In the genomic region with DNA sequence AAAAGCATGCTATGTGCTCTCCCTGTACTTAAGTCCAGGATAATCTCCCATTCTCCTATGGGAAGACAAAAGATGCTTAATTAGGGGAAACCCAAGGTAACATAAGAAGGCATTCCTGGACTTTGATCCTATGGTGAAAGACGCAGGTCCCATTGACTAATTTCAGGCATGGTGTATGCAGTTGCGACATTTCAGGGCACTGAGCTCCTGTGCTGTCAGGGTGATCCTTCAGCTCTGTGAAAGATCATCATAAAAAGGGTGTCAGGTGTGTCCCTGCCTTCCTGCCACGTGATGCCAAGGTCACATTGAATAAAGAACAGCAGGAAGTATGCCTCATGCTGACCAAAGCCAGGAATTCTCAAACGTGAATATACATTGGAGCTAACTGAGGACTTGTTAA, we compare ENCODE assay signal across 20 mouse cellular contexts.
DNase-seq lines count a peak whose midpoint lies in the region; ATAC-seq and TF ChIP-seq lines count a peak whose summit lies in the region.
"Had no signal": no experiment of that assay in that cellular context is flagged by ENCODE, and none has a peak within 500 bp of the region (broad histone marks: within the 10 kb centered on the region; RNA-seq: fewer than 3 reads in every experiment).

No protein-coding gene starts in this region.

- TF ChIP-seq CTCF in liver, adult 2 months (IDR thresholded peaks at IDR 0.05; ENCODE audit: low read depth, low read length), result no peak

- peak overlapping the region; percentile 12; the same call in 1 of the 2 replicates for H3K27ac ChIP-seq in forebrain, embryonic 10.5 days
- H3K27ac ChIP-seq in forebrain, embryonic 13.5 days, result no peak overlapping the region
- no peak overlapping the region for H3K27ac ChIP-seq in liver, adult 2 months (replicated peaks; ENCODE audit: insufficient read depth, low read depth, low read length)
- peak overlapping the region; percentile 41 for H3K27ac ChIP-seq in lung, embryonic 16.5 days (ENCODE audit: low read length)
- H3K27ac ChIP-seq: forebrain, embryonic 15.5 days had no signal

- no peak overlapping the region for H3K4me2 ChIP-seq in forebrain, embryonic 13.5 days
- peak overlapping the region; percentile 40; the same call in 1 of the 2 replicates for H3K4me2 ChIP-seq in lung, embryonic 16.5 days (ENCODE audit: low read depth, low read length)
- H3K4me2 ChIP-seq: forebrain, embryonic 15.5 days; heart, embryonic 12.5 days had no signal

- no peaks in the 10 kb centered on the region for H3K79me2 ChIP-seq in liver, adult 2 months (ENCODE audit: control insufficient read depth, insufficient read depth, low read length)

- TF ChIP-seq POLR2A in liver, adult 2 months (IDR thresholded peaks at IDR 0.05; ENCODE audit: extremely low read depth, insufficient read depth, low read length), result no peak

- H3K36me3 ChIP-seq in forebrain, embryonic 10.5 days (replicated peaks), result no peaks in the 10 kb centered on the region
- H3K36me3 ChIP-seq in forebrain, embryonic 13.5 days (ENCODE audit: poor library complexity, severe bottlenecking), result no peaks in the 10 kb centered on the region
- H3K36me3 ChIP-seq in liver, adult 2 months (ENCODE audit: control insufficient read depth, insufficient read depth, low read length), result no peaks in the 10 kb centered on the region
- H3K36me3 ChIP-seq in lung, embryonic 16.5 days (ENCODE audit: control insufficient read depth, insufficient read depth, low read length), result no peaks in the 10 kb centered on the region
- H3K36me3 ChIP-seq: embryonic facial prominence, embryonic 10.5 days; forebrain, embryonic 15.5 days; heart, embryonic 12.5 days had no signal

- no peak overlapping the region for H3K4me3 ChIP-seq in forebrain, embryonic 10.5 days
- H3K4me3 ChIP-seq in forebrain, embryonic 13.5 days, result no peak overlapping the region
- no peak overlapping the region for H3K4me3 ChIP-seq in liver, adult 2 months (ENCODE audit: insufficient read depth, low read depth, low read length)
- no peak overlapping the region for H3K4me3 ChIP-seq in lung, embryonic 16.5 days (ENCODE audit: low read length)
- H3K4me3 ChIP-seq: embryonic facial prominence, embryonic 10.5 days; forebrain, embryonic 15.5 days; heart, embryonic 12.5 days had no signal

- ATAC-seq in forebrain, embryonic 13.5 days, result no peak
- no peak for ATAC-seq in lung, embryonic 16.5 days (ENCODE audit: low read depth)
- ATAC-seq: CD4-positive, CD25-positive, alpha-beta regulatory T cell, adult 4 months; forebrain, embryonic 15.5 days; hindbrain, embryonic 16.5 days had no signal

- DNase-seq in forebrain, embryonic 10.5 days (ENCODE audit: extremely low spot score, low spot score), result no peak
- peak; percentile 17 for DNase-seq in liver, adult 2 months (ENCODE audit: extremely low read depth, low read depth, low spot score)
- DNase-seq in liver (no peak), ZHBTc4 (ENCODE audit: low read depth, low spot score) (peak; percentile 43)
- no peak for DNase-seq in lung, postnatal 14 days
- DNase-seq in left cerebral cortex, adult 9 months (ENCODE audit: low spot score in 2 of 2), result no peak
- DNase-seq: adrenal gland, postnatal 25 days; B cell, adult 2 months; cerebellum, adult 18-20 months; cerebellum, adult 9-11 months; cerebellum, postnatal 36 days; gastrocnemius, postnatal 36 days; heart, adult 18-20 months had no signal

- no peaks in the 10 kb centered on the region for H3K9me3 ChIP-seq in forebrain, embryonic 10.5 days
- H3K9me3 ChIP-seq in forebrain, embryonic 13.5 days (replicated peaks), result no peaks in the 10 kb centered on the region
- H3K9me3 ChIP-seq in lung, embryonic 16.5 days (ENCODE audit: control insufficient read depth, low read length), result no peaks in the 10 kb centered on the region
- H3K9me3 ChIP-seq: embryonic facial prominence, embryonic 10.5 days; forebrain, embryonic 15.5 days; heart, embryonic 12.5 days had no signal

- H3K4me1 ChIP-seq in forebrain, embryonic 10.5 days, result peaks cover 42% of the 10 kb centered on the region
- peaks cover 18% of the 10 kb centered on the region for H3K4me1 ChIP-seq in forebrain, embryonic 13.5 days
- H3K4me1 ChIP-seq in liver, adult 2 months (ENCODE audit: control insufficient read depth, insufficient read depth, low read length), result no peaks in the 10 kb centered on the region
- H3K4me1 ChIP-seq in lung, embryonic 16.5 days (replicated peaks; ENCODE audit: control insufficient read depth, insufficient read depth, low read length), result peaks cover 45% of the 10 kb centered on the region

- H3K27me3 ChIP-seq in forebrain, embryonic 10.5 days (ENCODE audit: poor library complexity, severe bottlenecking), result no peaks in the 10 kb centered on the region
- no peaks in the 10 kb centered on the region for H3K27me3 ChIP-seq in forebrain, embryonic 13.5 days
- no peaks in the 10 kb centered on the region for H3K27me3 ChIP-seq in liver, adult 2 months (ENCODE audit: control insufficient read depth, insufficient read depth, low read length)
- no peaks in the 10 kb centered on the region for H3K27me3 ChIP-seq in lung, embryonic 16.5 days (ENCODE audit: control insufficient read depth, insufficient read depth, low read depth, low read length)
- H3K27me3 ChIP-seq: forebrain, embryonic 15.5 days; heart, embryonic 12.5 days had no signal

- WGBS in forebrain, embryonic 10.5 days, result 50% methylated on average over 4 of the region's 4 CpGs
- WGBS in forebrain, embryonic 13.5 days, result 30% methylated on average over 4 of the region's 4 CpGs
- WGBS in liver, adult 2 months, result 25% methylated on average over 4 of the region's 4 CpGs
- 30% methylated on average over 4 of the region's 4 CpGs for WGBS in lung, embryonic 16.5 days

- H3K9ac ChIP-seq in forebrain, embryonic 13.5 days, result no peak overlapping the region
- H3K9ac ChIP-seq in liver, adult 2 months (ENCODE audit: low read depth, low read length), result no peak overlapping the region
- no peak overlapping the region for H3K9ac ChIP-seq in lung, embryonic 16.5 days (ENCODE audit: low read length)
- H3K9ac ChIP-seq: forebrain, embryonic 15.5 days; heart, embryonic 12.5 days had no signal

Comparison
In these comparisons a context has a peak if more than half of its experiments do, and no peak if none do; other contexts are left out.
1. DNase-seq: peak in liver, adult 2 months (single experiment) and ZHBTc4 (single experiment); none in forebrain, embryonic 10.5 days (single experiment), liver (single experiment), lung, postnatal 14 days (single experiment) and left cerebral cortex, adult 9 months (0 of 2).
2. H3K27ac ChIP-seq: peak in forebrain, embryonic 10.5 days (single experiment) and lung, embryonic 16.5 days (single experiment); none in forebrain, embryonic 13.5 days (single experiment) and liver, adult 2 months (single experiment).